Mouse (Mus musculus): ENCODE results near the gene Pcgf6. TPM values are rescaled to one million over a fixed set of nuclear protein-coding genes. Genes with fewer than 3 reads are reported as not detected.
"Not testable (repeated sequence)": the region's sequence is repeated elsewhere in the genome, so short reads cannot be mapped to it uniquely, and the experiment has no call there.

The Pcgf6 gene
- polyA plus RNA-seq, 1 experiment from 2014 or later, result 10.2 TPM

DNA sequence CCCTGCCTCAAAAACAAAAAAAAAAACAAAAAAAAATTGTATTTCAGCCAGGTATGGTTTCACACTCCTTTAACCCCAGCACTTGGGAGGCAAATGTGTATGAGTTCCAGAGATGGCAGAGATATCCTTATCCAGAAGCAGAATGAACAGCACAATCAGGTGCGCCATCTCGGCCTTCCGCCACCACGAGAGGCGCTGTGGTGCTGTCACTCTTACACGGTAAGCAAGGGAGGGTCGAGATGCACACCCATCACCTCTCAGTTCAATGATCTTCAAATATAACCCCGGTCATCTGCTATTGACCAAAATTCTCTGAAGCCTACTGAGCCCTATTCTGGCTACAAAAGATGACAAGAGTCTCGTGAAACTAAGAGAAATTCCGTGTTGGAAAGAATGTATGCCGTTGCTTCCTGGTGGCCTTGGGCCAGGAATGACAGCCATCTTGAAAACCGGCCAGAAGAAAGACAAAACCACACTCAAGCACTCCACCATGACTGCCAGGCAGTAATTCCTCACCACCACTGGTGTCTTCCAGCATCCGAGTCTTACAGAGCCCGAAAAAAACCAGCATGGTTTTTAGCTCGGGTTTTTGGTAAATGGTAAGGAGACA, 38.1 kb downstream of the Pcgf6 start:
- Histone ChIP-seq H3K4me3 (no peak overlapping the region), H3K27ac (replicated peaks) (no peak overlapping the region), H3K27me3 (replicated peaks) (peaks cover 80% of the 10 kb centered on the region), H3K36me3 (no peaks in the 10 kb centered on the region), H3K9ac (no peak overlapping the region), H3K4me2 (no peak overlapping the region), H3K9me3 (no peaks in the 10 kb centered on the region), H3K4me1 (peaks cover 16% of the 10 kb centered on the region)
- 80% methylated on average over 15 of the region's 15 CpGs for WGBS
- no peak for ATAC-seq (ENCODE audit: extremely low read depth, insufficient number of reproducible peaks, low FRiP score, low TSS enrichment)

DNA sequence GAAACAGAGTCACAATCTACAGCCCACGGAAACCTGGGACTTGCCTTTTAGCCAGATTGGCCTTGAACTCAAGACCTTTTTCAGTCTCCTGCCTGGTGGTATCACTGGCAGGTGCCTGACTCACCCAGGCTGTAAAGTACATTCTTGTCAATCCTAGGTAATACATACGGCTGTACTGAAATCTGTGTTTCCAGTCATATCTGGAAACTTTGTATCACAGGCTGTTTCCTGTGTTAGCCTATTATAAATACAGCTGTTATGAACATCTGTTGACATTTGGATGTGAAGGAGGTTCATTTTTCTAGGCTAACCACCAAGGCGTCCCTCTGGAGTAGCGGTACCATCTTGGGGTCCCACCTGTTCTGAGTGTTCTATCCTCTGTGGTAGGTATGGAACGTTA, 40.8 kb downstream of the Pcgf6 start:
- 75% methylated on average over 5 of the region's 5 CpGs for WGBS

DNA sequence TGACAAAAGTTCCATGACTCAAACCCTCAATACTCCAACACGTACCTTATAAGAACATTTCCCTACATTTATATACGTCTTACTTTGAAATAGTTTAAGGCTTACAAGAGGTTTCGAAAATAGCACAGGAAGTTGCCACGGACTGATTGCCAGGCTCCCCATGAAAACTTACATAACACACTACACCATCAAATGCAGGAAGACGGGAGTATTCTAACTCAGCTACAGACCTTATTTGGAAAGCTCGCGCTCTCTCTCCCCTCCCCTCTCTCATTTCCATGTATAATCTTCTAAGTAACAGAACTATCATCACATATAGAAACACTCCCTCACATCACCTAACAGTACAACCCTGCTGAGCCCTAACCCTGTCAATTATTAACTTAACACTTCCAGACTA, 41.3 kb downstream of the Pcgf6 start:
- no peak overlapping the region for H3K4me3 ChIP-seq
- no peak for ATAC-seq (ENCODE audit: extremely low read depth, insufficient number of reproducible peaks, low FRiP score, low TSS enrichment)
- H3K9me3 ChIP-seq, result no peaks in the 10 kb centered on the region
- H3K4me1 ChIP-seq, result peaks cover 4% of the 10 kb centered on the region
- peaks cover 58% of the 10 kb centered on the region for H3K27me3 ChIP-seq (replicated peaks)
- H3K36me3 ChIP-seq, result no peaks in the 10 kb centered on the region
- H3K9ac ChIP-seq, result no peak overlapping the region
- H3K4me2 ChIP-seq, result no peak overlapping the region
- no peak overlapping the region for H3K27ac ChIP-seq (replicated peaks)
- WGBS, result 75% methylated on average over 7 of the region's 7 CpGs

More for the DNA sequence above, 40.8 kb downstream of the Pcgf6 start:
- Histone ChIP-seq H3K9me3 (no peaks in the 10 kb centered on the region), H3K4me3 (no peak overlapping the region), H3K27me3 (replicated peaks) (peaks cover 61% of the 10 kb centered on the region), H3K4me2 (no peak overlapping the region), H3K9ac (no peak overlapping the region), H3K4me1 (peaks cover 10% of the 10 kb centered on the region), H3K36me3 (no peaks in the 10 kb centered on the region), H3K27ac (replicated peaks) (no peak overlapping the region)
- ATAC-seq (ENCODE audit: extremely low read depth, insufficient number of reproducible peaks, low FRiP score, low TSS enrichment), result no peak

DNA sequence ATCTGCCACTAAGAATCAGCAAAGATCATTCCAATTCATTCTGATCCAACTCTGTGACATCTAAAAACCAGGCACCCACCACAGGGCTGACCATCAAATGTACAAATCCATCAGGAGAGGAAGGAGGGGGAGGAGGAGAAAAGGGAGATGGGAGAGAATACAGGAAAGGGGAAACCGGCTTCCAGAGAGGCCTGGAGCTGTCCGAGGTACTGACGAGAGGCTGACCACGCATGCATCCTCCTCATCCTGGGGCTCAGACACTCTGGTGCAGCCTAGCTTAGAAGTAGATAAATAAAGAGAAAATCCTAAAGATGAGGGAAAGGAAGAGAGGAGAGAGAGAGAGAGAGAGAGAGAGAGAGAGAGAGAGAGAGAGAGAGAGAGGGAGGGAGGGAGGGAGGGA, 44.4 kb downstream of the Pcgf6 start:
- no peak overlapping the region for H3K4me2 ChIP-seq
- no peak overlapping the region for H3K9ac ChIP-seq
- no peaks in the 10 kb centered on the region for H3K36me3 ChIP-seq
- no peaks in the 10 kb centered on the region for H3K4me1 ChIP-seq
- no peak overlapping the region for H3K4me3 ChIP-seq
- no peaks in the 10 kb centered on the region for H3K9me3 ChIP-seq
- no peak overlapping the region for H3K27ac ChIP-seq (replicated peaks)
- 0% methylated on average over 4 of the region's 4 CpGs for WGBS
- no peak for ATAC-seq (ENCODE audit: extremely low read depth, insufficient number of reproducible peaks, low FRiP score, low TSS enrichment)
- H3K27me3 ChIP-seq (replicated peaks), result peaks cover 27% of the 10 kb centered on the region

DNA sequence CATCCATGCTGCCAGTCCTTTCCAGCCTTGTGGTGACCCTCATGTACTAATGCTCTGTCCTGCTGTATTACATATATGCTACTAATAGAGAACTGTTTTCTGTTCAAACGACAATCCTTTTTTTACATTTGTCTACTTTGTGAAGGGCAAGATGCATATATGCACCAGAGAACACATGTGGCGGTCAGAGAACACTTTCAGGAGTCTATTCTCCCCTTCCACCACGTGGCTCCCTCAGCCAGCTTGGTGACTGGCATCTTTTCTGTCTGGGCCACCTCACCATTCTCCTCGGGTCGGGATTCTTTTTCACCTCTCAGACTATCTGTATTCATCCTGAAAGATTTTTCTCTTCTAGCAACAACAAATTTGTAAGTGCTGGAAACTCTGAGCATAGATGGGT, 44.8 kb downstream of the Pcgf6 start:
- Histone ChIP-seq H3K36me3 (no peaks in the 10 kb centered on the region), H3K27me3 (replicated peaks) (peaks cover 22% of the 10 kb centered on the region), H3K9me3 (no peaks in the 10 kb centered on the region), H3K4me2 (no peak overlapping the region), H3K27ac (replicated peaks) (no peak overlapping the region), H3K4me3 (no peak overlapping the region), H3K4me1 (no peaks in the 10 kb centered on the region), H3K9ac (no peak overlapping the region)
- no peak for ATAC-seq (ENCODE audit: extremely low read depth, insufficient number of reproducible peaks, low FRiP score, low TSS enrichment)
- WGBS, result 45% methylated on average over 5 of the region's 5 CpGs

DNA sequence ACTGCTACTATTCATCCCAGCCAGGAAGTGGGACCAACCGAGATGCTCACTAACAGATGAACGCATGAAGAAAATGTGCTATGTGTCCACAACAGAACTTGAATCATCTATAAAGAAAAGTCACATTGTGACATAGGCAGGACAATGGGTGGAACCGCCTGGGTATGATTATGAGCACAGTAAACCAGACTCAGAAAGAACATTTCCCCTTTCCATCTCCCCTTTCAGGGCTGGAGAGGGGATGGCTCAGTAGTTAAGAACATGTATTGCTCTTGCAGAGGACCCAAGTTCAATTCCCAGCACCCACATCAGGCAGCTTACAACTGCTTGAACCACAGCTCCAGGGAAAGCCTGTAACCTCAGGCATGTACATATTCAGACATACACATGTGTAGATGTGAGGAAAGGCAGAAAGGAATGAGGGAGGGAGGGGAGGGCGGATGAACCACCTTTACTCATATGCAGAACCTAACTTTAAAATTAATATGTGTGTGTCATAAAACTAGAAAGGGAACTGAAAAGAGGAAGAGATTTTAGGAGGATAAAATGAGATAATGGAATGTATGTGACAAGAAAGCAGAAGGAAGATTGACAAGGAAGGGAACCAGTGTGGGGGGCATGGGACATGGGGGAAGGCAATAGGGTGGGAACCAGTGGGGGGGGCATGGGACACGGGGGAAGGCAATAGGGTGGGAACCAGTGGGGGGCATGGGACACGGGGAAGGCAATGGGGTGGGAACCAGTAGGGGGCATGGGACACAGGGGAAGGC, 46.8 kb downstream of the Pcgf6 start:
- WGBS, result 69% methylated on average over 6 of the region's 6 CpGs
- H3K9me3 ChIP-seq, result no peaks in the 10 kb centered on the region

DNA sequence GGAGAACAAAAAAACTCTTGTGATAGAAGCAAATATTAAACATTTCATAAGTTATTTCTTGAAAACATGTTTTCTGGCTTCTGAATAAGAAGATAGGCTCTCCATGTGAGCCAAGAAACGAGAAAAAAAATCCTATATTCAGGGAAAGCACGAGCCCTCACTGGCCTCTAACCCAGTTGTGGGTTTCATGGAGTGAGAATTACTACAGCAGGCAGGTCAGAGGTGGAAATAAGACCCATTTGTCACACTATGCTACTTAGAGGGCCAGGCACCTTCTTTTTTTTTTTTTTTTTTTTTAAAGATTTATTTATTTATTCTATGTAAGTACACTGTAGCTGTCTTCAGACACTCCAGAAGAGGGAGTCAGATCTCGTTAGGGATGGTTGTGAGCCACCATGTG, 50.3 kb downstream of the Pcgf6 start:
- not testable (repeated sequence) for H3K9ac ChIP-seq; H3K36me3 ChIP-seq; ATAC-seq (ENCODE audit: extremely low read depth, insufficient number of reproducible peaks, low FRiP score, low TSS enrichment); H3K4me1 ChIP-seq; H3K4me3 ChIP-seq; H3K4me2 ChIP-seq; H3K27me3 ChIP-seq (replicated peaks); H3K9me3 ChIP-seq; H3K27ac ChIP-seq (replicated peaks)
- 69% methylated on average over 3 of the region's 3 CpGs for WGBS

More for the DNA sequence above, 46.8 kb downstream of the Pcgf6 start:
- no peak overlapping the region for H3K27ac ChIP-seq (replicated peaks)
- H3K36me3 ChIP-seq, result no peaks in the 10 kb centered on the region
- H3K27me3 ChIP-seq (replicated peaks), result peaks cover 11% of the 10 kb centered on the region
- H3K9ac ChIP-seq, result no peak overlapping the region
- no peak overlapping the region for H3K4me2 ChIP-seq
- H3K4me1 ChIP-seq, result no peaks in the 10 kb centered on the region
- ATAC-seq (ENCODE audit: extremely low read depth, insufficient number of reproducible peaks, low FRiP score, low TSS enrichment), result no peak
- no peak overlapping the region for H3K4me3 ChIP-seq

DNA sequence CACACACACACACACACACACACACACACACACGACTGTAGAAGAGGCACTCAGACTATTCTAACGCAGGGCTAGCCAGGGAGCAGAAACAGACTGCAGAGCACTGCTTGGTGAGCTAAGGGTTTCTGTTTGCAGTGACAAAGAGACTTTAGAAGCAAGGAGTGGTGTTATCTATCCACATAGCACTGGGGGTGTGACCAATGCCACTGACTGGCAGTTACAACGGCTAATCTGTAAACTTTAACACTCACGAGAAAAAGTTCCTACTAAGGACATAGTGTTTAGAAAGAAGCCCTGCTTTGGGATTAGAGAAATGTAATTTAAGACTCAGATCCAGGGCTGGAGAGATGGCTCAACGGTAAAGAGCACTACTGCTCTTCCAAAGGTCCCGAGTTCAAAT, 51.0 kb downstream of the Pcgf6 start:
- no peak overlapping the region for H3K27ac ChIP-seq (replicated peaks)
- ATAC-seq (ENCODE audit: extremely low read depth, insufficient number of reproducible peaks, low FRiP score, low TSS enrichment), result no peak
- no peaks in the 10 kb centered on the region for H3K4me1 ChIP-seq
- H3K4me3 ChIP-seq, result no peak overlapping the region
- WGBS, result 60% methylated on average over 6 of the region's 6 CpGs
- no peaks in the 10 kb centered on the region for H3K9me3 ChIP-seq
- H3K4me2 ChIP-seq, result no peak overlapping the region
- no peaks in the 10 kb centered on the region for H3K27me3 ChIP-seq (replicated peaks)
- no peak overlapping the region for H3K9ac ChIP-seq
- H3K36me3 ChIP-seq, result no peaks in the 10 kb centered on the region

DNA sequence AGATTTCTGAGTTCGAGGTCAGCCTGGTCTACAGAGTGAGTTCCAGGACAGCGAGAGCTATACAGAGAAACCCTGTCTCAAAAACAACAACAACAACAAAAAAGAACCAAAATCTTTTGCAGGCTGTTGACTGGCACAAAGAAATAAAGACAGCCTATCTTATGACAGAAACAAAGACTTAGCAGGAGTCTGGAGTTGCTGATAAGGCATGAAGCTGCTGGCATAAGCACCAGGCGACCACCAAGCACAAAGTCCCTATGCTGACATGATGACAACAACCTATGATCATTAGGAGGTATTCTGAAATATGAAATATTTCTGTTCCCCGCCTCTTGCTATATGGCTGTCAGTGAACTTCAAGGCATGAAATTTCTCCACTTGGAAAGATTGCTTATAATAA, 51.8 kb downstream of the Pcgf6 start:
- no peaks in the 10 kb centered on the region for H3K9me3 ChIP-seq
- 66% methylated on average over 4 of the region's 4 CpGs for WGBS
- no peak overlapping the region for H3K4me3 ChIP-seq
- H3K4me2 ChIP-seq, result no peak overlapping the region
- no peaks in the 10 kb centered on the region for H3K36me3 ChIP-seq
- H3K4me1 ChIP-seq, result no peaks in the 10 kb centered on the region
- no peaks in the 10 kb centered on the region for H3K27me3 ChIP-seq (replicated peaks)
- H3K27ac ChIP-seq (replicated peaks), result no peak overlapping the region
- no peak overlapping the region for H3K9ac ChIP-seq
- no peak for ATAC-seq (ENCODE audit: extremely low read depth, insufficient number of reproducible peaks, low FRiP score, low TSS enrichment)

DNA sequence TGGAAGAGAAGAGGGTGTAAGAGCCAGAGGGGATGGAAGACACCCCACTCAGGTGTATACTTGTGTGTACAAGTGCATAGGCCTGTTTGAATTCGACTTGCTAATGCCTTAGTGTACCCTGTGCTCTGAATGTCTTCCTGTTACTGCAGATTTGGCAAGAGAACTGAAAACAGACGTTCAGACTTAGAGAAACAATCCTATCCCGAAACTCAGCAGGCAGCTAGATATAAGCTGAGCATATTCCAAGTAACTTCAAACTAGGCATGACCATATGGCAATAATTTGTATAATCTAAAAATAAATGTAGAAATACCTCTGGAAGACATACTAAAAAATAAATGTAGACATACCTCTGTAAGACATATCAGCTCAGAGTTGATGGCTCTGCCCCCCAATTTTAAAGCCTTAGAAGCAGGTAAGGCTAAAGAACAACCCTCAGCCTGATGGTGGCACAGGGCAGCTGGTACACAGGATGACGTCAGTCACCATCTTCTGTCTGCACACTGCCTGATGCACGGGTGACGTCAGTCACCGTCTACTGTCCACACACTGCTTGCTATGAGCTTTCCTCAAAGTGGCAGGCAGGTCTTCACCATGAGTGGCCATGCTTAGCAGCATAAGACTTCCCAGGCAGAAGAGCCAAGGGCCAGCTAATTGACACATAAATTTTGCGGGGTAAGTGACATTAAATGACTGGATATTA, 52.4 kb downstream of the Pcgf6 start:
- Histone ChIP-seq H3K36me3 (no peaks in the 10 kb centered on the region), H3K9me3 (no peaks in the 10 kb centered on the region)

DNA sequence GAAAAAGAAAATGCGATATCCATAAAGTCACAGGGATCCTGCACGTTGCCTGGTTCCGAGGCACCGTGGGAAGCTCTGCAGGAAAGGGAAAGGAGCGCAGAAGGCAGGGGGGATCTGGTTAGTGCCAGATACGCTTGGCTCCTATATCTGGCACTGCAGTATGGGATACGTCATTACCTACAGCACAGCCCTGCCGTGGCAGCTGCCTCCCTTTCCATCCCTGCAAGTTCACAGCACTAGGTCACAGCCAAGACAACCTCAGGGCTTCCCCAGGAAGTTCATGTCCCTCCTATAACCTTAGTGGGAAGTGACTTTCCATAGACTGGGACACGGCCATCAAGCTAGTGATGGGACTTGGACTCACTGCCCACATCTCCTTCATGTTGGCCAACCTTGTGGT, 54.6 kb downstream of the Pcgf6 start:
- Histone ChIP-seq H3K9ac (no peak overlapping the region), H3K27me3 (replicated peaks) (no peaks in the 10 kb centered on the region), H3K4me1 (no peaks in the 10 kb centered on the region), H3K9me3 (no peaks in the 10 kb centered on the region), H3K4me3 (no peak overlapping the region), H3K36me3 (no peaks in the 10 kb centered on the region), H3K27ac (replicated peaks) (no peak overlapping the region), H3K4me2 (no peak overlapping the region)
- no peak for ATAC-seq (ENCODE audit: extremely low read depth, insufficient number of reproducible peaks, low FRiP score, low TSS enrichment)
- WGBS, result 64% methylated on average over 9 of the region's 9 CpGs

More for the DNA sequence above, 52.4 kb downstream of the Pcgf6 start:
- Histone ChIP-seq H3K4me3 (no peak overlapping the region), H3K4me2 (no peak overlapping the region), H3K9ac (no peak overlapping the region), H3K27me3 (replicated peaks) (no peaks in the 10 kb centered on the region), H3K27ac (replicated peaks) (no peak overlapping the region), H3K4me1 (no peaks in the 10 kb centered on the region)
- no peak for ATAC-seq (ENCODE audit: extremely low read depth, insufficient number of reproducible peaks, low FRiP score, low TSS enrichment)
- 67% methylated on average over 8 of the region's 8 CpGs for WGBS

Data from heart, embryonic 13.5 days (tissue).